Mouse (Mus musculus) 416B (cell line): ENCODE results near the gene Eef1akmt3.

Experiments
- DNase-seq: peaks from one replicate; pipeline ENCODE4 v3.0.0; 2011; ENCODE audit warnings: low read depth

Gene Eef1akmt3

DNA sequence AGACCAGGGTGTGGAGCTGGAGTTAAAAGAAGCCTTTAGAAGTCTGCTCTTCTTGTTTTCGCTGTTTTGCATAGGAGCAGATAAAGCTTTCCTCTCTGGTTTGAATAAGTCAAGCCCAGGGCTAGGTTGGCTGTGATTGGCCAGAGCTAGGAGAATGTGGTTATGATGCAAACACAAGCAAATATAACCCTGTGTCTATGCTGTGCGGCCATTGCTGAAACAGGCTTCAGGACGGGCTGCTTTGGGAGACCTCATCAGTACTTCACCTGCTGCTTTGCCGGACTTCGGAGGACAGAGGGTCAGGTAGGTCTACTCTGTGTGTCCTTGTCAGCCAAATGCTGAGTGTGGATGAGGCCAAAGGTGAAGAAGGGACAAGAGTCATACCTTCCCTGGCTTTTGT is 40.8 kb downstream of the Eef1akmt3 start, which contains the start of gene Avil:
TSS of gene Avil (plus strand) at position 181 of the 400 bp plus-strand sequence.
- DNase-seq, result peak; percentile 39

DNA sequence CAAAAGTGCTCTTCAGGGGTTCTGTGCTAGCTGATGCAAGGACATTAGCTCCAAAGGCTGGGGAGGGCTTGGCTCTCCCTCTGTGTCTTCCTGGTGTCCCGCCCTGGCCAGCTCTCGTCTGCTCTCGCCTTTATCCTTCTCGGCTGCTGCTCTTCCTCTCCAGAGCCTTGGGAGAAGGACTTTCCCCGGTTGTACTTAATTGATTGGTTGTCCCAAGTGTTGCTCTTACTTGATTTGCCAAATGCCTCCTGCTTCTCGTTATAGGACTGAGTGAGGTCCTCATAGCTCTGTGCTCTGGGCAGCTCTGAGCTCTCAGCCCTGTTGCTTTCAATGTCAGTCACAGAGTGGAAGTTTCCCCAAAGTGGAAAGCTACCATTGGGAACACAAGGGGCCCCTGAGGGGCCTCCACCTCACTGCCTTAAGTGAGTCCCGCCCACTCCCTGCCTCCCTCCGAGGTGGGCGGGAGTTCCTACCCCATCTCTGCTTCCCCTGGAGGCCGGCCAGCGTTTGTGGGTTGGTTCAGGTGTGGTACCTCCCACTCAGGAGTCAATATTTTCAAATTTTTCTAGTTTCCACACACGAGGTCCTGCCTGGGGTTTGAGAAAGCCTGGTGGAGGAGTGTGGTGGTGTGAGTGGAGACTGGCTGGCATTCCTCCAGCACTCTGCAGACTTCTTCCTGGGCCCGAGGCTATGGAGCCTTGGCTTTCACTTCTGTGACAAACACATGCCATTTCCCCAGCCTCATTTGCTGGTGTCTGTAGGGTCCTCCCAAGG is 43.8 kb downstream of the Eef1akmt3 start:
- DNase-seq, result no peak

DNA sequence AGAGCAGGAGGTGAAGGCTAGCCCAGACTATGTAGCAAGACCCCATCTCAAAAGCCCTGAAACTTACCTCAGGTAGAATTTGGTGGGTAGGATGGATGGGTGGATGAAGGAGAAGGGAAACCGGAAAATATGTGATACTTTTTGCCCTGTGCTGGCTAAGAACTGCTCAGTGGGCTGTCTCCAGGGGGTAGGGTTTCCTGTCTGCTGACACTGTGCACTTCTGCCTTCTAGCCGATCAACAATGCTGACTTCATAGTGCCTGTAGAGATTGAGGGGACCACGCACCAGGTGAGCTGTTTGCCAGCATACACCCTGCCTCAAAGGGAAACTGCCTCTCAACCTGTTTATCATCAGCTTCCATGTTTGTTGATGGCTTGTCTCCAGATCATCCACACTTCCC is 47.7 kb downstream of the Eef1akmt3 start:
- no peak for DNase-seq

DNA sequence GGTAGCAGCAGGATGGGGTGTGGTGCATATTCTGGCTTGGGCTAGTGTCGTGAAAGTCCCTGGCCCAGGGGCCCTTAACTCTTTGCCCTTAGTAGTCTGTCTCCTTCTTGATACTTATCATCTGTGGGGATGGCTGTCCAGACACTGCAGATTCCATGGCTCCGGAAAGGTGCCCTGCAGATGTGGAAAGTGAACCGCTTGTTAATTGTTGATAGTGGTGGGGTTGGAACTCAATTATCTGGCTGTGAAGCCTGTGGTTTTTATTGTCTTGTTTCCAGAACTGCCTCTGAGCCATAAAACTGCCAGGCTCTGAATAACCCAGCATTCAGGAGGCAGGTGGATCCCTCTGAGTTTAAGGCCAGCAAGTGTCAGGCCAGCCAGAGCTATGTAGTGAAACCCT is 49.6 kb downstream of the Eef1akmt3 start:
- no peak for DNase-seq

DNA sequence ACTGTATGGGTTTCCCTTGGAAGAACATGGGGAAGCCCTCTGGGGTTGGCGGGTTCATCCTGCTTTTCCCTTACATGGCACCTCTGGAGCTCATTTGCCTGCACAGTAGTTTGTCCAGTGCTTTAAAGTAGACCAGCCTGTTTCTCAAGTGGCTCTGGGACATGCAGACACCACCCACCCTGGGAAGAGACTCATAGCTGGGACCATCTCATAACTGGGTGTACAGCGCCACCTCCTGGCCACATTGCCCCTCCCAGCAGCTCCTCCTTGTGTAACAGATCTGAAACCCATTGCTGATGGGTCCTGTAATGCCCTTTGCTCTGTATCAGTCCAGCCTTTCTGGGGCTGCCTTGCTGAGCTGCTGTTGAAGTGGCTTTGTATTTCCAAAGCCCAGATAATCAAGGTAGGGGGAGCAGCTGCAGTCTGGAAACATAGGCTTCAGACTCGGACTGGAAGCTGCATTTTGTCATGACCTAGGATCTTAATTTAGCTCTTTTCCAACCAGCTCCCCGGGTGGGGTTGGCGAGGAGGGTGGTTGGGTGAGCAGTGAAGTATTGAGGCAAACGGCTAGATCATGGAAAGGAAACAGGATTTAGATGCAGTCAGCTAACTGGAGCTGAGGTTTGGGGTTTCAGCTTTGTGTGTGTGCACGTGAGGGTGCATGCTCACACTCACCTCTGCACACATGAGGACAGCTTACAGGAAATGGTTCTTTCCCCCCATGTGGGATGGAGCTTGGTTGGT is 50.8 kb downstream of the Eef1akmt3 start:
- DNase-seq, result peak; percentile 87

DNA sequence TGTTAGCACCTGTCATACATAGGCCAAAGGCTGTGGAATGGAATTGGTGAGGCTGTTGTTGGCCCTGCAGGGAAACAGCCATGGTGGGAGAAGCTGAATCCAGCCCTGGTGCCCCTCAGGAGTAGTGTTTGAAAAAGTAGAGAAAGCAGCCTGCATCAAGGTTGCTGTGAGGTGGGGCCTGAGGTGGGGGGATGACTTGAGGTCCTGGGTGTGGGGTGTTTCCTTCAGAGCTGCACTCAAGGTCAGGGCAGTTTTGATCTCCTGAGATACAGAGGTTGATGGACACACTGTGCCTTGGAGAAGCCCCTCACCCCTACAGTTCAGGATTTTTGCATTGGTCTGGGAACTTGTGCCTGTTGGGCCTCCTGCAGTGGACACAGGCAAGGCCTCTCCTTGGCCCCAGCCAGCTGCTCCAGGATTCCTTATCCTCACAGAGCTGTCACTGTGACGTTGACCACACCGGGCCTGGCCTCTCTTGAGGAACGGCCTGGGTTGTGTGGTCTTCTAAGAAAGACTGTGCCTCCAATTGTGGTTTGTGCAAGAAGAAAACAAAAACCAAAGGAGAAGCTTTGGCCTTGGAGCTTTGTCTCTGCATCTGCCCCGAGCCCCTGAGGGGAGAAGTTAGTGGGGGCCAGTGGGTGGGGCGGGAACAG is 52.7 kb downstream of the Eef1akmt3 start:
- DNase-seq, result peak; percentile 68

DNA sequence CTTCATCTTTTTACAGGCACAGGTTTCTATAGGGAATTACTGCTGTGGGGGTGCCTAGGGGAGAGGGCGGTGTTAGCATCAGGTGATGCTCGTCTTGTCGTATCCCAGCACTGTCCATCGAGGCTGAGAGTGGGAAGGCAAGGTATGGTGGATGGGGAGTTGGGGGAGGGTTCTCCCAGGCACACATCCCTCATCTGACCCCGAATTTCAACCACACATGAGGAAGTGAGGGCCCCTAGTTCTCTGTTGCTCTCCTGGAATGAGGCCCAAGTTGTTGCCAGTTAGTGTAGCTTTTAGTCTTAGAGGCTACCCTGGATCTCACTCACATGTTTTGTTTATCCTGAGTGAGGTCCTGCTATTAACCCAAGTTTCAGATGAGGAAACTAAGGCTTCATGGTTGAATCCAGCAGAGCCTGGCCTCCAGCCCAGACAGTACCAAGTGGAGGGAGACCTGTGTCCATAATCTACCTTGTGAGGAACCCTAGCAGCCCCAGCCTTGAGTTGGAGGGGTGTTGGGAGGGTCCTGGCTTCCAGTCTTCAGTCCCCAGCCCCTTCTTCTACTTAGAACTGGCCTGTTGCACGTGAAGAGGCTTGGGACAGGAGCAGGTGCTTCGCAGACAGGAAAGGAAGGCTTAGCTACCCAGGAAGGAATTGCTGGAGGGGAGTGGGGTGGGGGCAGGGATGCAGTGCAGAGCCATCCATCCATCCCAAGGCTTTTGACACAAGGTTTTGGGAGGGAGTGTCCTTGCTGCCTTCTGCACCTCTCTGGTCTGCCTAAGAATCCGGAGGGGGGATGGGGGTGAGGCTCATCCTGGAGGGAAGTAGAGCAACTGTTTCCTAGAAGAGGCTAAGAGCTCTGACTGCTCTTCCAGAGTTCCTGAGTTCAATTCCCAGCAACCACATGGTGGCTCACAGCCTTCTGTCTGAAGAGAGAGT is 53.9 kb downstream of the Eef1akmt3 start:
- DNase-seq, result no peak

DNA sequence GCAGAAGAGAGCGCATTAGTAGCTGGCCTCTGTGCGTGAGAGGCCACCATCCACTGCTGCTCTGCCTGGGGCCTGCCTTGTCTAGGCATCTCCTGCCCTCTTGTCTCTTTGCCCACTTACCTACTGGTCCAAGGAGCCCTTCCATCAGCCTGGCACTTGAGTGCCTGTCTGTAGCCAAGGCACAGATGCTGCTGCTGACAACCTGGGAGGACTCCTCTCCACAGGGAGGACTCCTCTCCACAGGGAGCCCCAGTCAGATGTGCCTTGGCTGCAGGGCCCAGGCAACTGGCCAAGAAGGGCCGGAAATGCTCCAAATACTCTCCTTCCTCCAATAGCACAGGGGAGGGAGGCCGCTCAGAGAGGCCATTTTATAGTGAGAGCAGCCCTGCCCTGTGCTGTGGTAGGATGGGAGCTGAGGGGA is 54.8 kb downstream of the Eef1akmt3 start:
- peak; percentile 71 for DNase-seq

DNA sequence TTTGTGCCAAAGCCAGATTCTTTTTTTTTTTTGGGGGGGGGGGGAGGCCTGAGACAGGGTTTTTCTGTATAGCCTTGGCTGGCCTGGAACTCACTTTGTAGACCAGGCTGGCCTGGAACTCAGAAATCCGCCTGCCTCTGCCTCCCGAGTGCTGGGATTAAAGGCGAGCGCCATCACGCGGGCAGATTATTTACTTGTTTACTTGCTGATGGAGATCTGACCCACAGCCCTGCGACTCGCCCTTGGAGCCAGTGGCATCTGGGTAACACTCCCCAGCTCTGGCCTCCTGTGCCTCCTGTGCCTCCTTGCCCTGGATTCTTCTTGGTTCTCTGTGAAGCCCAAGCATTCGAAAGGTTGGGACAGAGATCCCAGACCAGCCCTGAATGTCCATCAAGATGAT is 55.7 kb downstream of the Eef1akmt3 start:
- DNase-seq, result no peak

DNA sequence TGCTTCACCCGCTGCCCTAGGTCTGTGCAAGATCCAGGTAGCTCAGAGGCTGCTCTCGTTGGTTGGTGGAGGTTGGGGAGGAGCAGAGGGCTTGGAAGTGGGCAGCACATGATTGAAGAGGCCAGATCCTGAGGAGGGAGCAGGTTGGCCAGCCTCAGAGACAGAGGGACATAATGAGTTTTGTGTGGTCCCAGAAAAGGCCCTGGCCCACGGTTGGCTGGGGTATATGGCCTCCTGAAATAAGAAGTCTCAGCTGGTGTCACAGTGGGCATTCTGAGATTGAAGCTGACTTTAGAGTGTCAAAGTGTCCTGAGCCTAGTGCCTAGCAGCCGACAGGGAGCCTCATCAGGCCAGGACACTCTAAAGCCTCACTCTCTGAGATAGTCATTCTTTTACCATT is 56.2 kb downstream of the Eef1akmt3 start:
- DNase-seq, result no peak

DNA sequence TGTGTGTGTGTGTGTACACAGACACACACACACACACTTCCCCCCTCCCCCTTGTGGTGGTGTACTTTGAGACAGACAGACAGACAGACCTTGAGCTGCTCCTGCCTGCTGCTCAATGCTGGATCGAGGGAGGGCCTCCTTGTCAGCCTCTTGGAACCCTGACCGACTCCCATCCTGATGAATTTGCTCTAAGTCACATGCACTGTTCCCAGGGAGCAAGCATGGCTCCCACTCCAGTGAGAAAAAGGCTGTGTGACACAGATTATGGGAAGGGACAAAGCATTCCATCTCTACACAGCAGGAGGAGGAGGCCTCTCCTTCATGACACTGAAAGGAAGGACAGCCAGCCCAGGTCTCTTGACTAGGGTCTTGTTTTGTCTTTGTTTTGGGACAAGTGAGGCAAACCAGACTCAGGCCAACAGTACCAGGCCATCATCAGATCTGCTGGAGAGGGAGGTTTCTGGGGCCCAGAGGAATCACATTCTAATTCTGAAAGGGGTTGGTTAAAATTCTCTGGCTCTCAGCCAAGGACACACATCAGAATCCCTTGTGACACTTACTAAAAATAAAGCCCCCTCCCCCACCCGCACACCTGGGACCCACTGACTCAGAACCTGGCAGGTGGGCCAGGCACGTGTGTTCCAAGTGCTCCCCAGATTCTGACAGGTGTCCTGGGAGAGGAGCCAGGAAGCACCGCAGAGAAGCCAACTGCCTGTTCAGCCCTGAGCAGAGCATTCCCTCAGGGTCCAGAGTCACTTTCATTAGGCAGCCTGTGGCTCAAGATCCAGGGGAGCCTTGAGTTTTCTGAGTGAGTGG is 56.9 kb downstream of the Eef1akmt3 start:
- DNase-seq, result no peak

DNA sequence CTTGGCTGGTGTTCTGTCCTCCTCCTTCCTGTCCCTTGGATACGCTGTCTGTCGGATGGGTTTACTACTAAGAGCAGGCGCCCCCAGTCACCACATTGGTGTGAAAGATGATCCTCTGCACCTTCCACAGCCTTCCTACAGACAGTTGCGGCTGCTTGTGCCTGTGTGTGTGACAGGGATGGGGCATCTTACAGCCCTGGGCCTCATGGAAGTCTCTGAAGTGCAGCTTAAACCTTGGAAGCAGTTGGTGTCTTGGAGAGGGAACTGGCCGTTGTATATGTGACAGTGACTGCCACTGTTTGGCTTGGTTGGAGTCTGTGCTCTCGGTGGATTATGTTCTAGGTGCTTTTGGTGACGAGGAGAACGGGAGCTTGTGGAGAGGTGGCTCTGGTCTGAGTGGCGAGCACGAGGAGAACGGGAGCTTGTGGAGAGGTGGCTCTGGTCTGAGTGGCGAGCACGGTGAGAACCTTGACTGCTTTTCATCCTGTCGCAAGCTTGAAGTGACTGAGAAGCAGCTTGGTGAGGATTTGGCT is 58.1 kb downstream of the Eef1akmt3 start:
- DNase-seq, result no peak

DNA sequence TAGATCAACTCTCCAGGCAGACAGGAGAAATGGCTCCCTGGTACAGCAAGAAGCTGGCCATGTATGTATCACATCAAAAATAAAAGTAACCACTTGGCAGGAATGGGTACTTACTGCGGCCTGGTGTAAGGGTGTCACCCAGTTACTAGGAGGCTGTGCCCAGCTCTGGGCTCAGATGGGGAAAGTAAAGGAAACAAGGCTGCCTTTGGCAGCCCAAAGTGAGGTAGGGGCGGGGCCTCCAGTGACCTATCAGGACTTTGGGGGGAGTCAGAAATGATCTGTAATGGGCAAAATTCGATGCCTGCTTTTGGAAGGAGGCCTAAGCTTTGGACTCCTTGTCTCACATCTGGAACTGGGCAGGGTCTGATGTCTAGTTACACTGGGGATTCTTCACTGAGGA is 59.6 kb downstream of the Eef1akmt3 start:
- DNase-seq, result no peak
